Mouse (Mus musculus): Measurements from ENCODE around the gene Esrrg. TPM values are rescaled to one million over a fixed set of nuclear protein-coding genes. Genes with fewer than 3 reads are reported as not detected.

Esrrg gene
- polyA plus RNA-seq, 1 experiment from 2014 or later, result 1.8 TPM

- WGBS, result 12% methylated on average over 9 of the region's 9 CpGs
- H3K27me3 ChIP-seq (ENCODE audit: poor library complexity, severe bottlenecking), result peaks cover 72% of the 10 kb centered on the region
Observed at GRCm38 (mm10) chr1:187974396-187974795, 365.8 kb downstream of the Esrrg start.

DNA sequence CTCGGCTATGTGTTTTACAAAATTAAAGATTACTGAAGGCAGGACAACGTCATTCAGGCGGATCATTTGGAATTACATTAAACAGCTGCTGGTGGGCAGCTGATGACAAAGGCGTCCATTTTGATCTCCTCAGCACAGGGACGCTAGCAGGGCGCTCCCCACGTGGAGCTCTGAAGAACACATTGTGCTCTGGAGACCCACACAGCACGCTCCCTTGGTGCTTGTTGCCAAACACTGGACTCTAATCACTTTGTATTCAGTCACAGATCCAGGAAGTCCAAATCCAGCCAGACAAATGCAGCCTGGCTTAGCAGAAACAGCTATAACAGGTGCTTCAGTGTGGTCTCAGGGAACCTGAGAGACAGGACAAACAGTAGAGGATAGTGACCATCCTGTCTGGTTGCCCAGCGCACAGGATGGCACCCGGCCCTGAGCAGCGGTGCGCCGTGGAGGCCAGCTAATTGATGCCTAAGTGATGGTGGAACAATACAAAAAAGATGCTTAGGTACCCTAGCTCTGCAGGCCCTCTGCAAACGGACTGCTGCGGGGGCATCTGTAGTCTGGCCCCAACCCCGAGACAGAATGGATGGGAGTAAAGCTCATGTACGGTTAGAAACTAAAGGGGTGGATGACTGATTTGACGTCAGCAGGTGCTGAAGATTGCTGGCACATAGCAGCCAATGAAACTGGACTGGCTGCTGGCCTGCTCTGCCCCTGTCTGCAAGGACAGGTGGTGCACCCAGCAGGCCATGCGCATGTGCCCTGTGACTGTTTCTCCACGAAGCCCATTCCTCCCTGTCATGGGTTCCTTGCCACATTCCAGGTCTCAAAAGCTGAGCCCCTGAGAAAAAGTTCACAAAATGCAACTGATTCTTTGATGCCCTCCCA is 367.1 kb downstream of the Esrrg start:
- H3K4me3 ChIP-seq, result no peak overlapping the region
- H3K4me1 ChIP-seq, result peaks cover 13% of the 10 kb centered on the region; the same call in 1 of the 2 replicates
- H3K9me3 ChIP-seq, result no peaks in the 10 kb centered on the region
- H3K27ac ChIP-seq, result no peak overlapping the region
- H3K27me3 ChIP-seq (ENCODE audit: poor library complexity, severe bottlenecking), result peaks cover 69% of the 10 kb centered on the region
- H3K36me3 ChIP-seq (replicated peaks), result no peaks in the 10 kb centered on the region
- DNase-seq (ENCODE audit: extremely low spot score, low spot score), result no peak
- WGBS, result 72% methylated on average over 20 of the region's 20 CpGs

More at GRCm38 (mm10) chr1:187974396-187974795, 365.8 kb downstream of the Esrrg start:
- H3K4me1 ChIP-seq, result peaks cover 13% of the 10 kb centered on the region; the same call in 1 of the 2 replicates
- H3K36me3 ChIP-seq (replicated peaks), result no peaks in the 10 kb centered on the region
- no peak overlapping the region for H3K27ac ChIP-seq
- peak; percentile 57 for DNase-seq (ENCODE audit: extremely low spot score, low spot score)
- no peak overlapping the region for H3K4me3 ChIP-seq
- no peaks in the 10 kb centered on the region for H3K9me3 ChIP-seq

DNA sequence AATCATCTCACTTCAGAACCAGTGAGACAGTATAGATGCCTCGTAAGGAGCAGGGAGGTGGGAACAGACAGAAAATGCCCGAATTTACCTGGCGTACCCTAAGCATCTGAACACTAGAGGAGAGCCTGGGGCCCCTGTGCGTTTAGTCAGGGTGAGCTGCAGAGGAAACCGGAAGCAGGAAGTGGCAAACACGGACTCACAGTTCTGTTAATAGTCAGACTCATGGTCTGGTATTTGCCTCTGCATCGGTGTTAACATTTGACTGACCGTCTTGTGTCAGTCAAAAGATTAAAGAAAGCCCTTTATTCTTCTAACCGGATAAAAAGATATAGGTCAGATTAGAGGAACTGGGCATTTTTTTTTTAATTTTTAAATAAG is 367.8 kb downstream of the Esrrg start:
- 90% methylated on average over 9 of the region's 9 CpGs for WGBS
- H3K9me3 ChIP-seq, result no peaks in the 10 kb centered on the region
- DNase-seq (ENCODE audit: extremely low spot score, low spot score), result no peak

GRCm38 (mm10) chr1:187981028-187981427 is 372.4 kb downstream of the Esrrg start:
- H3K27me3 ChIP-seq (ENCODE audit: poor library complexity, severe bottlenecking), result peaks cover 42% of the 10 kb centered on the region

More for the DNA sequence above, 367.8 kb downstream of the Esrrg start:
- Histone ChIP-seq H3K4me3 (no peak overlapping the region), H3K4me1 (peaks cover 13% of the 10 kb centered on the region; the same call in 1 of the 2 replicates), H3K36me3 (replicated peaks) (no peaks in the 10 kb centered on the region), H3K27ac (no peak overlapping the region), H3K27me3 (ENCODE audit: poor library complexity, severe bottlenecking) (peaks cover 66% of the 10 kb centered on the region)

GRCm38 (mm10) chr1:187983177-187983576 is 374.6 kb downstream of the Esrrg start:
- Histone ChIP-seq H3K4me3 (no peak overlapping the region), H3K4me1 (peaks cover 23% of the 10 kb centered on the region), H3K27me3 (ENCODE audit: poor library complexity, severe bottlenecking) (peaks cover 29% of the 10 kb centered on the region), H3K36me3 (replicated peaks) (no peaks in the 10 kb centered on the region), H3K27ac (no peak overlapping the region), H3K9me3 (no peaks in the 10 kb centered on the region)
- 21% methylated on average over 4 of the region's 4 CpGs for WGBS
- DNase-seq (ENCODE audit: extremely low spot score, low spot score), result no peak

More at GRCm38 (mm10) chr1:187981028-187981427, 372.4 kb downstream of the Esrrg start:
- no peaks in the 10 kb centered on the region for H3K36me3 ChIP-seq (replicated peaks)
- DNase-seq (ENCODE audit: extremely low spot score, low spot score), result no peak
- H3K9me3 ChIP-seq, result no peaks in the 10 kb centered on the region
- H3K4me1 ChIP-seq, result peaks cover 26% of the 10 kb centered on the region
- no peak overlapping the region for H3K4me3 ChIP-seq
- no peak overlapping the region for H3K27ac ChIP-seq
- 75% methylated on average over 2 of the region's 2 CpGs for WGBS

- Histone ChIP-seq H3K9me3 (no peaks in the 10 kb centered on the region), H3K4me3 (no peak overlapping the region), H3K36me3 (replicated peaks) (no peaks in the 10 kb centered on the region), H3K27me3 (ENCODE audit: poor library complexity, severe bottlenecking) (peaks cover 18% of the 10 kb centered on the region; the same call in 1 of the 2 replicates), H3K4me1 (no peaks in the 10 kb centered on the region), H3K27ac (no peak overlapping the region)
- no peak for DNase-seq (ENCODE audit: extremely low spot score, low spot score)
Observed at GRCm38 (mm10) chr1:187990161-187990560, 381.6 kb downstream of the Esrrg start.

- under 1% methylated on average over 39 of the region's 39 CpGs for WGBS
- Histone ChIP-seq H3K4me1 (peaks cover 8% of the 10 kb centered on the region), H3K36me3 (replicated peaks) (no peaks in the 10 kb centered on the region), H3K4me3 (peak overlapping the region; percentile 53), H3K27me3 (ENCODE audit: poor library complexity, severe bottlenecking) (peaks cover 54% of the 10 kb centered on the region), H3K27ac (no peak overlapping the region), H3K9me3 (no peaks in the 10 kb centered on the region)
- DNase-seq (ENCODE audit: extremely low spot score, low spot score), result peak; percentile 76
Observed at GRCm38 (mm10) chr1:187997584-187998338, 389.2 kb downstream of the Esrrg start.

DNA sequence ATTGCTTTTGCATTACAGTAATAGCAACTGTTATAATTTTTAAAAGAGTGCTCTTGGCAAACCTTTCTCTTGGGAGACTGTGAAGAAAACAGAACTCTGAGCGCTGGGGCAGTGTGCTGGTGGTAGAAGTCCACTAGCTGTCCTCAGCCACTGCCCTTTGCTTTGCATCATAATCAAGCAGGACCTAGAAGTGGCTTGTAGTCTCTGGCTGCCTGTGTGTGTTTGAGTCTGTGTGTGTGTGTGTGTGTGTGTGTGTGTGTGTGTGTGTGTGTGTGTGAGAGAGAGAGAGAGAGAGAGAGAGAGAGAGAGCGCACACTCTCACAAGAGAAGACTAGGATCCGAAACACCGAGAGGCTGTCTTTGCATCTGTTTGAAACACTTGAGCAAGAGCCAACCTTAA is 390.5 kb downstream of the Esrrg start:
- H3K9me3 ChIP-seq, result no peaks in the 10 kb centered on the region

GRCm38 (mm10) chr1:188000189-188000588 is 391.6 kb downstream of the Esrrg start:
- H3K4me1 ChIP-seq, result peaks cover 8% of the 10 kb centered on the region
- H3K27me3 ChIP-seq (ENCODE audit: poor library complexity, severe bottlenecking), result peaks cover 46% of the 10 kb centered on the region
- WGBS, result 85% methylated on average over 8 of the region's 8 CpGs
- no peak for DNase-seq (ENCODE audit: extremely low spot score, low spot score)
- H3K4me3 ChIP-seq, result no peak overlapping the region
- H3K9me3 ChIP-seq, result no peaks in the 10 kb centered on the region
- H3K27ac ChIP-seq, result no peak overlapping the region
- no peaks in the 10 kb centered on the region for H3K36me3 ChIP-seq (replicated peaks)

More for the DNA sequence above, 390.5 kb downstream of the Esrrg start:
- H3K27ac ChIP-seq, result no peak overlapping the region
- H3K4me3 ChIP-seq, result no peak overlapping the region
- H3K36me3 ChIP-seq (replicated peaks), result no peaks in the 10 kb centered on the region
- peaks cover 8% of the 10 kb centered on the region for H3K4me1 ChIP-seq
- DNase-seq (ENCODE audit: extremely low spot score, low spot score), result no peak
- WGBS, result 69% methylated on average over 4 of the region's 4 CpGs
- H3K27me3 ChIP-seq (ENCODE audit: poor library complexity, severe bottlenecking), result peaks cover 56% of the 10 kb centered on the region

GRCm38 (mm10) chr1:188006820-188007491 is 398.4 kb downstream of the Esrrg start:
- Histone ChIP-seq H3K27ac (no peak overlapping the region), H3K36me3 (replicated peaks) (no peaks in the 10 kb centered on the region), H3K27me3 (ENCODE audit: poor library complexity, severe bottlenecking) (peaks cover 9% of the 10 kb centered on the region; the same call in 1 of the 2 replicates), H3K4me3 (no peak overlapping the region), H3K9me3 (no peaks in the 10 kb centered on the region), H3K4me1 (peaks cover 17% of the 10 kb centered on the region)
- no peak for DNase-seq (ENCODE audit: extremely low spot score, low spot score)
- WGBS, result 82% methylated on average over 13 of the region's 13 CpGs

GRCm38 (mm10) chr1:188008476-188008875 is 399.9 kb downstream of the Esrrg start:
- no peaks in the 10 kb centered on the region; the same call in 1 of the 2 replicates for H3K27me3 ChIP-seq (ENCODE audit: poor library complexity, severe bottlenecking)
- 72% methylated on average over 13 of the region's 13 CpGs for WGBS

DNA sequence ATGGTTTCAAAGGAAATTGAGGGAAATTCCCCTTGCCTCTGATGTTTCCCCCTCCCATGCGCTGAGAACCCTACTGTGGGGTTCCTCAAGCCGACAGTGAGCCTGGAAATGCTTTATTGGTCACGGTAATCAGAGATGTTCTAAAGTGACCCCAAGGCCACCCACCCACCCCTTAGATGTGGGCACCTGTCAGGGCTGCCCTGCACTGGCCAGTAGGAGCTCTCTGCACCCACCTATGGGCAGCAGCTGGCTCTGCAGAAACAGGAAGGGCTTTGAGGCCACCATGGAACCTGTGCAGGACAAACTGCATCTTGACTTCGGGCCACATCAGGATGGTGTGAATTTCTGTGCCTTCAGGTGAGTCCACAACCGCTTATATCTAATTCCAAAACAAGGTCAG is 401.3 kb downstream of the Esrrg start:
- 71% methylated on average over 5 of the region's 5 CpGs for WGBS
- no peak overlapping the region for H3K4me3 ChIP-seq
- H3K27me3 ChIP-seq (ENCODE audit: poor library complexity, severe bottlenecking), result no peaks in the 10 kb centered on the region; the same call in 1 of the 2 replicates
- no peak overlapping the region for H3K27ac ChIP-seq
- no peak for DNase-seq (ENCODE audit: extremely low spot score, low spot score)
- H3K4me1 ChIP-seq, result peaks cover 17% of the 10 kb centered on the region
- no peaks in the 10 kb centered on the region for H3K36me3 ChIP-seq (replicated peaks)
- H3K9me3 ChIP-seq, result no peaks in the 10 kb centered on the region

More at GRCm38 (mm10) chr1:188008476-188008875, 399.9 kb downstream of the Esrrg start:
- Histone ChIP-seq H3K4me1 (peaks cover 17% of the 10 kb centered on the region), H3K36me3 (replicated peaks) (no peaks in the 10 kb centered on the region), H3K27ac (no peak overlapping the region), H3K4me3 (no peak overlapping the region), H3K9me3 (no peaks in the 10 kb centered on the region)
- no peak for DNase-seq (ENCODE audit: extremely low spot score, low spot score)

Data from forebrain, embryonic 10.5 days (tissue).